Mouse (Mus musculus) heart, postnatal 0 days (tissue): ENCODE measurements around the gene Ubash3a. TPM values are rescaled to one million over a fixed set of nuclear protein-coding genes. Genes with fewer than 3 reads are reported as not detected.

Source experiments
- ATAC-seq: fragments of 200-750 bp; cut with Nextera tagmentation; 2 replicates; pipeline ENCODE4 v1.8.0; 2017; ENCODE audit warnings: low read depth, moderate number of reproducible peaks, moderate library complexity; ENCODE audit not compliant: insufficient read depth
- DNase-seq: peaks from one replicate; pipeline ENCODE4 v3.0.0-alpha.2; 2016; ENCODE audit warnings: low spot score
- H3K27ac ChIP-seq: fragments of 300-500 bp; sonication (generic); 2 replicates; pipeline ENCODE4 v1.5.1; 2014; ENCODE audit warnings: low read depth, mild to moderate bottlenecking
- H3K27me3 ChIP-seq: fragments of 300-500 bp; sonication (generic); 2 replicates; pipeline ENCODE4 v1.6.1; 2014; ENCODE audit warnings: low read length, mixed read lengths; ENCODE audit not compliant: control insufficient read depth, insufficient read depth
- H3K36me3 ChIP-seq: fragments of 300-500 bp; sonication (generic); replicated peaks from 2 replicates; pipeline ENCODE4 v1.6.1; 2014; ENCODE audit warnings: low read length, mixed read lengths; ENCODE audit not compliant: control insufficient read depth, insufficient read depth
- H3K4me1 ChIP-seq: fragments of 300-500 bp; sonication (generic); 2 replicates; pipeline ENCODE4 v1.6.1; 2014; ENCODE audit warnings: antibody characterized with exemption; ENCODE audit not compliant: control insufficient read depth, insufficient read depth
- H3K4me2 ChIP-seq: fragments of 300-500 bp; sonication (generic); 2 replicates; pipeline ENCODE4 v1.6.1; 2014; ENCODE audit warnings: low read depth, mild to moderate bottlenecking, low read length, moderate library complexity
- H3K4me3 ChIP-seq: fragments of 300-500 bp; sonication (generic); 2 replicates; pipeline ENCODE4 v1.5.1; 2014; ENCODE audit warnings: low read depth, low read length
- H3K9ac ChIP-seq: fragments of 300-500 bp; sonication (generic); replicated peaks from 2 replicates; pipeline ENCODE4 v1.6.1; 2014; ENCODE audit warnings: low read depth, low read length, mixed read lengths
- H3K9me3 ChIP-seq: fragments of 300-500 bp; sonication (generic); replicated peaks from 2 replicates; pipeline ENCODE4 v1.6.1; 2016; ENCODE audit warnings: low read length; ENCODE audit not compliant: control insufficient read depth
- CTCF ChIP-seq: IDR thresholded peaks from 2 replicates; pipeline ENCODE4 v1.5.1; 2016; ENCODE audit warnings: antibody characterized with exemption, control low read depth, low read depth
- EP300 ChIP-seq: IDR thresholded peaks from 2 replicates; pipeline ENCODE4 v1.6.1; 2016; ENCODE audit warnings: antibody characterized with exemption, low read depth
- WGBS: fragments of 180-500 bp; shearing (Covaris S2); extraction: QIAGEN DNeasy Blood & Tissue Kit; methylation state at CpG from one replicate; pipeline ENCODE4 v1.1.7; 2014; 5-methylcytosine and 5-hydroxymethylcytosine counted together
- polyA plus RNA-seq: library from polyadenylated mRNA; unstranded; fragments of >200 nt; fragmentation: Nextera tagmentation; extraction: Ambion mirVana; gene quantifications from 2 replicates; pipeline ENCODE4 v1.2.1, GENCODE M21; 2015
- total RNA-seq: library from RNA; depleted of rRNA; stranded (reverse); fragments of >200 nt; gene quantifications from 2 replicates; pipeline ENCODE4 v1.2.3, GENCODE M21; 2014; ENCODE audit warnings: low replicate concordance

Gene Ubash3a
- total and polyA plus RNA-seq, 2 experiments from 2014 or later: 0.20 TPM; not detected in 1

GRCm38 (mm10) chr17:31198877-31199276 lies 8.8 kb upstream of the Ubash3a start, which contains the start of gene Tmprss3:
Gene Tmprss3 (minus strand): TSS chr17:31198977.
- TF ChIP-seq CTCF (no peak), EP300 (no peak)
- H3K27ac ChIP-seq: no peak within 1 kb of the TSS
- H3K9me3 ChIP-seq: no peaks in the 10 kb centered on the region
- WGBS: 77% methylated on average over 11 of the region's 11 CpGs
- H3K4me2 ChIP-seq: no peak within 1 kb of the TSS
- no peaks in the 10 kb centered on the region for H3K4me1 ChIP-seq
- H3K4me3 ChIP-seq: no peak within 1 kb of the TSS
- no peak within 1 kb of the TSS for H3K9ac ChIP-seq
- no peaks in the 10 kb centered on the region for H3K36me3 ChIP-seq
- no peaks in the 10 kb centered on the region for H3K27me3 ChIP-seq
- DNase-seq: no peak
- no peak for ATAC-seq

GRCm38 (mm10) chr17:31208654-31209053 lies 981 bp downstream of the Ubash3a start:
- ATAC-seq: no peak
- TF ChIP-seq CTCF (no peak), EP300 (no peak)
- H3K27ac ChIP-seq: no peak overlapping the region

GRCm38 (mm10) chr17:31209376-31209930 lies 1.8 kb downstream of the Ubash3a start:
- H3K4me1 ChIP-seq: no peaks in the 10 kb centered on the region
- no peaks in the 10 kb centered on the region for H3K36me3 ChIP-seq
- H3K4me2 ChIP-seq: no peak overlapping the region
- no peaks in the 10 kb centered on the region for H3K27me3 ChIP-seq
- H3K4me3 ChIP-seq: no peak overlapping the region
- TF ChIP-seq EP300 (no peak), CTCF (no peak)
- ATAC-seq (no peak), DNase-seq (no peak)
- H3K27ac ChIP-seq: no peak overlapping the region
- H3K9ac ChIP-seq: no peak overlapping the region
- WGBS: 88% methylated on average over 11 of the region's 11 CpGs
- no peaks in the 10 kb centered on the region for H3K9me3 ChIP-seq

More at GRCm38 (mm10) chr17:31208654-31209053, 981 bp downstream of the Ubash3a start:
- no peak overlapping the region for H3K9ac ChIP-seq
- peak overlapping the region; percentile 16; the same call in 1 of the 2 replicates for H3K4me2 ChIP-seq
- no peaks in the 10 kb centered on the region for H3K27me3 ChIP-seq
- 83% methylated on average over 8 of the region's 8 CpGs for WGBS
- H3K4me3 ChIP-seq: peak overlapping the region; percentile 19; the same call in 1 of the 2 replicates
- H3K36me3 ChIP-seq: no peaks in the 10 kb centered on the region
- DNase-seq: no peak
- H3K9me3 ChIP-seq: no peaks in the 10 kb centered on the region
- no peaks in the 10 kb centered on the region for H3K4me1 ChIP-seq

- Histone ChIP-seq H3K9me3 (no peaks in the 10 kb centered on the region), H3K9ac (no peak overlapping the region), H3K27ac (no peak overlapping the region), H3K4me3 (no peak overlapping the region), H3K27me3 (no peaks in the 10 kb centered on the region), H3K36me3 (no peaks in the 10 kb centered on the region), H3K4me2 (no peak overlapping the region), H3K4me1 (no peaks in the 10 kb centered on the region)
- DNase-seq (no peak), ATAC-seq (no peak)
- 57% methylated on average over 7 of the region's 7 CpGs for WGBS
- TF ChIP-seq EP300 (no peak), CTCF (no peak)
Observed at GRCm38 (mm10) chr17:31210299-31210698, 2.6 kb downstream of the Ubash3a start.

- Histone ChIP-seq H3K9ac (no peak overlapping the region), H3K27ac (no peak overlapping the region), H3K4me2 (no peak overlapping the region), H3K4me3 (no peak overlapping the region), H3K9me3 (no peaks in the 10 kb centered on the region), H3K27me3 (no peaks in the 10 kb centered on the region), H3K4me1 (no peaks in the 10 kb centered on the region), H3K36me3 (no peaks in the 10 kb centered on the region)
- no peak for DNase-seq
- 82% methylated on average over 6 of the region's 6 CpGs for WGBS
- TF ChIP-seq CTCF (no peak), EP300 (no peak)
- no peak for ATAC-seq
Observed at GRCm38 (mm10) chr17:31211881-31212280, 4.2 kb downstream of the Ubash3a start.
